Mouse (Mus musculus) bone marrow, adult 2 months (tissue): ENCODE data around the gene Cpeb1.

ENCODE experiments used
- CTCF ChIP-seq: fragments of 200-500 bp; IDR thresholded peaks from 2 replicates; pipeline ENCODE4 v1.5.1; 2011; ENCODE audit warnings: low read length, control low read depth; ENCODE audit not compliant: control insufficient read depth, insufficient read depth
- POLR2A ChIP-seq: fragments of 200-500 bp; IDR thresholded peaks from 2 replicates; pipeline ENCODE4 v1.6.1; 2011; ENCODE audit warnings: low read depth, mild to moderate bottlenecking, control low read depth, low read length, borderline replicate concordance; ENCODE audit not compliant: control insufficient read depth

- TF ChIP-seq CTCF (no peak), POLR2A (no peak)
These were observed 45.8 kb upstream of the Cpeb1 start for GRCm38 (mm10) chr7:81501050-81501449.
